15 mouse cellular contexts compared by ENCODE assay signal in the genomic region with DNA sequence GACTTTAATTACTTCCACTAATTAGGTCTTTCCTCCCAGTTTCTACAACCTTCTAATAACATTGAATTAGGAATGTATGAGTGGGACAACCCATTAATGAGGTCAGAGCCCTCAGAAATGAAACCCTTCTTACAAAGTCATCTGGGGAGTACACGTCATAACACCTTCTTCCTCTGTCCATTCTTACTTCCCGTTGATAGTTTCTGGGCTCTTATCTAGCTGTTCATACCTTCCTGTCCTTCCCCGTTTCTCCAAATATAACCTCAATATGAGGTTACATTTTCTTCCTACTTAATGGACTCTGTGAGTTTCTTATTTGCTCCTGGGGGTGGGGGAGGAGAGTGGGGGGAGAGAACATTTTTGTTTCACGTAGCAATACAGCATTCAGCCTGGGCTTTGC.
"Had no signal": no experiment of that assay in that cellular context is flagged by ENCODE, and none has a peak within 500 bp of the region (broad histone marks: within the 10 kb centered on the region; RNA-seq: fewer than 3 reads in every experiment).

No protein-coding gene starts in this region.

- DNase-seq: kidney, adult 2 months; kidney, postnatal 36 days; liver, embryonic 13.5 days; lung, adult 18-20 months; retina, postnatal 1 day; right cerebral cortex, postnatal 4 days; spleen, adult 18-20 months; thymus, postnatal 36 days had no signal

- H3K27me3 ChIP-seq: kidney, embryonic 15.5 days; limb, embryonic 15.5 days; liver, embryonic 13.5 days; midbrain, embryonic 12.5 days; neural tube, embryonic 13.5 days had no signal

- H3K9ac ChIP-seq: kidney, embryonic 15.5 days; limb, embryonic 15.5 days; liver, embryonic 13.5 days; midbrain, embryonic 12.5 days; neural tube, embryonic 13.5 days had no signal

- H3K36me3 ChIP-seq: kidney, embryonic 15.5 days; limb, embryonic 15.5 days; liver, embryonic 13.5 days; midbrain, embryonic 12.5 days; neural tube, embryonic 13.5 days had no signal

- ATAC-seq: intestine, embryonic 16.5 days; midbrain, embryonic 16.5 days had no signal

- H3K4me2 ChIP-seq: kidney, embryonic 15.5 days; limb, embryonic 15.5 days; liver, embryonic 13.5 days; midbrain, embryonic 12.5 days; neural tube, embryonic 13.5 days had no signal

- H3K27ac ChIP-seq: kidney, embryonic 15.5 days; layer of hippocampus, adult 2 months; limb, embryonic 15.5 days; liver, embryonic 13.5 days; midbrain, embryonic 12.5 days; neural tube, embryonic 13.5 days had no signal

- H3K4me3 ChIP-seq: kidney, embryonic 15.5 days; layer of hippocampus, adult 2 months; limb, embryonic 15.5 days; liver, embryonic 13.5 days; midbrain, embryonic 12.5 days; neural tube, embryonic 13.5 days had no signal

- H3K9me3 ChIP-seq: kidney, embryonic 15.5 days; limb, embryonic 15.5 days; liver, embryonic 13.5 days; midbrain, embryonic 12.5 days; neural tube, embryonic 13.5 days had no signal

- H3K4me1 ChIP-seq: kidney, embryonic 15.5 days; limb, embryonic 15.5 days; liver, embryonic 13.5 days; midbrain, embryonic 12.5 days; neural tube, embryonic 13.5 days had no signal
